Mouse (Mus musculus): ENCODE measurements around the gene Zfyve27. TPM values are rescaled to one million over a fixed set of nuclear protein-coding genes. Genes with fewer than 3 reads are reported as not detected.
A peak's percentile ranks its signal among the peaks of the same experiment; 100 is the strongest.

Zfyve27 gene
- polyA plus RNA-seq, 1 experiment, result 32.3 TPM

GRCm38 (mm10) chr19:42148569-42148860 is 15.2 kb upstream of the Zfyve27 start:
- Histone ChIP-seq H3K27ac (ENCODE audit: insufficient read depth, low read depth, low read length) (no peak overlapping the region), H3K4me3 (ENCODE audit: insufficient read depth, low read length) (peak overlapping the region; percentile 92), H3K4me1 (ENCODE audit: control insufficient read depth, insufficient read depth, low read length) (peaks cover 40% of the 10 kb centered on the region)
- TF ChIP-seq CTCF (IDR thresholded peaks at IDR 0.05; ENCODE audit: low read depth, low read length), result no peak; the same call in 1 of the 2 replicates
- no peak for TF ChIP-seq POLR2A (IDR thresholded peaks at IDR 0.05; ENCODE audit: borderline replicate concordance, low read depth, low read length)

DNA sequence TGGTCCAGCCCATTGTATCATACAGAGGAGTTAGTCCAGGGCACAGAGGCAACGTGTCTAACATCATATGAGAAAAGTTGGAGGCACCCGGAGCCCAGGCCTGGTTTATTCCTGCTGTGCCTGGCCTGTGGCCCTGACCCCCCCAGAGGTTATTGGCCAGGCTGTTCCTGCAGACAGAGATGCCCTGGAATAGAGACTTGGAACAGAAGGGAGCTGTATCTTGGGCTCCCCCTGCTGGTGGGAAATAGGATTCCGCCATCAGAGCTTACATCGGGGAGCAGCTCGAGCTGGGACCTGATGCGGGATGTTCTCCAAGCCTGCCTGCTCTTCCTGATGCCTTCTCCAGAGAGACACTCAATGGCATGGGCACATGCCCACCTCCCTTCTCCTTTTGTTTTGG is 11.8 kb upstream of the Zfyve27 start:
- TF ChIP-seq CTCF (IDR thresholded peaks at IDR 0.05; ENCODE audit: low read depth, low read length) (peak; percentile 61), POLR2A (IDR thresholded peaks at IDR 0.05; ENCODE audit: borderline replicate concordance, low read depth, low read length) (no peak)
- no peak overlapping the region for H3K27ac ChIP-seq (ENCODE audit: insufficient read depth, low read depth, low read length)
- peaks cover 25% of the 10 kb centered on the region for H3K4me1 ChIP-seq (ENCODE audit: control insufficient read depth, insufficient read depth, low read length)
- H3K4me3 ChIP-seq (ENCODE audit: insufficient read depth, low read length), result no peak overlapping the region

DNA sequence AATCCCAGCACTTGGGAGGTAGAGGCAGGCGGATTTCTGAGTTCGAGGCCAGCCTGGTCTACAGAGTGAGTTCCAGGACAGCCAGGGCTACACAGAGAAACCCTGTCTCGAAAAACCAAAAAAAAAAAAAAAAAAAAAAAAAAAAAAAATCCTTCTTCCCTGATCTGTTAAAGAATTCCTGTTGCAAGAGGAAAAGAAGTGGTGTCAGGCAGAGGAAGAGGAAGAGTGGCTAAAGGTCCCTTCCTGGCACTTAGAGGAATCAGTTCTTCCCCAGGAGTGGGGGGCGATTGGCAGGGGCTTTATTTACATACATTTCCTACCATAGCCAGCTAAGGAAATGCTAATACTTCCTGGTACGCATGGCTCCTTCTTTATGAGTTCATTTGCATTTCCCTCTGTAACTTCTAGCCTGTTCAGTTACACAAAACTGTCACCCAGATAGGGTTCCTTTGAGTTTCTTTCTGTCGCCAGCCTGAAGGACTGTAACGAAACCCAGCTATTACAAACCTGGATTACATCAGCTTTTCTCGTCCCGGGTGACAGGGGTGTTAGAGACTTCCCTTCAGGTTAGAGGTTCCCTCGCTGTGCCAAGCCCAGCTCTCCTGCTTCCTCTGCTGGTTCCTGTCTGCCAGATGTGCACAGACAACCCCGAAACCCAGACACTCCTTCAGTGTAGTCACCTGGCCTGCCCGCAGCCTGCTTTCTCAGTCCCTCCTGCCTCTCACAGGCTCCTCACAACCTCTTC is 6.1 kb upstream of the Zfyve27 start:
- no peak for TF ChIP-seq POLR2A (IDR thresholded peaks at IDR 0.05; ENCODE audit: borderline replicate concordance, low read depth, low read length)
- no peak for TF ChIP-seq CTCF (IDR thresholded peaks at IDR 0.05; ENCODE audit: low read depth, low read length)
- Histone ChIP-seq H3K4me1 (ENCODE audit: control insufficient read depth, insufficient read depth, low read length) (peaks cover 19% of the 10 kb centered on the region), H3K4me3 (ENCODE audit: insufficient read depth, low read length) (no peak overlapping the region), H3K27ac (ENCODE audit: insufficient read depth, low read depth, low read length) (no peak overlapping the region)

DNA sequence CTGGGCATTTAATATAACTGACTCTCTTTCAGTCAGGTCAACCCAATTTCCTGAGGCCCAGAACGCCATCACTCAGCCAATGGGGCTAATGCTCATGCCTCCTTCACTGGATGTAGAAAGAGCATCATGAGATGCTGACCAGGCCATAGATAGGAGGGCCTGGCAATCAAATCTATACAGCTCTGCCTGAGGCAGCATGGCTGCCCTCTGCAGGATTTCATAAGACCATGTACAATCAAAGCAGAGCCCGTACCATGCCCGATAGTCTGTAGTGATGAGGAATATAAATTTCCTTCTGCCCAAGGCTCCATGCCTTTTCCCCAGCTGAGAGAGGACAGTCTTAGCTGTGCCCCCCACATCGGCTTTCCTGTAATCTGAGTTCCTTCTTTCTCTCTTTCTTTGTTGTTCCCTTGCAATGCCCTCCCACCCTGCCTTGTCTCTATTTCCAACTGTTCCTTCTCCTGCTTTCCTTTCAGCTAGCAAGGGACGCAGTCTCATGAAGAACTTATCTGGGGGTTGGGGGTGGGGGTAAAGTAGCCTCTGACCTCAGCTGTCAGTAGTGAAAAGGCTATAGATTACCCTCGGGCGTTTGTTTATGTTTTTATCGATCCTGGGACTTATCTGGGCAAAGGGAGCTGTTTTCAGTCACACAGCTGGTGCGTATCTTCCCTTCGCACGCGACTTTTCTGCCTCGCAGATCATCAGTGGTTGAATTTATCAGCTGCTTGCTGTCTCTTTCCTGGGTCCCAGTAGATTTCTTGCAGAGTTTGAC is 5.3 kb upstream of the Zfyve27 start:
- H3K4me1 ChIP-seq (ENCODE audit: control insufficient read depth, insufficient read depth, low read length), result peaks cover 19% of the 10 kb centered on the region
- TF ChIP-seq CTCF (IDR thresholded peaks at IDR 0.05; ENCODE audit: low read depth, low read length) (no peak), POLR2A (IDR thresholded peaks at IDR 0.05; ENCODE audit: borderline replicate concordance, low read depth, low read length) (no peak)
- no peak overlapping the region for H3K27ac ChIP-seq (ENCODE audit: insufficient read depth, low read depth, low read length)
- no peak overlapping the region for H3K4me3 ChIP-seq (ENCODE audit: insufficient read depth, low read length)

GRCm38 (mm10) chr19:42164188-42164587 is 437 bp downstream of the Zfyve27 start:
- TF ChIP-seq POLR2A (IDR thresholded peaks at IDR 0.05; ENCODE audit: borderline replicate concordance, low read depth, low read length), result no peak
- TF ChIP-seq CTCF (IDR thresholded peaks at IDR 0.05; ENCODE audit: low read depth, low read length), result no peak
- Histone ChIP-seq H3K4me3 (ENCODE audit: insufficient read depth, low read length) (no peak overlapping the region), H3K27ac (ENCODE audit: insufficient read depth, low read depth, low read length) (no peak overlapping the region), H3K4me1 (ENCODE audit: control insufficient read depth, insufficient read depth, low read length) (peaks cover 4% of the 10 kb centered on the region)

DNA sequence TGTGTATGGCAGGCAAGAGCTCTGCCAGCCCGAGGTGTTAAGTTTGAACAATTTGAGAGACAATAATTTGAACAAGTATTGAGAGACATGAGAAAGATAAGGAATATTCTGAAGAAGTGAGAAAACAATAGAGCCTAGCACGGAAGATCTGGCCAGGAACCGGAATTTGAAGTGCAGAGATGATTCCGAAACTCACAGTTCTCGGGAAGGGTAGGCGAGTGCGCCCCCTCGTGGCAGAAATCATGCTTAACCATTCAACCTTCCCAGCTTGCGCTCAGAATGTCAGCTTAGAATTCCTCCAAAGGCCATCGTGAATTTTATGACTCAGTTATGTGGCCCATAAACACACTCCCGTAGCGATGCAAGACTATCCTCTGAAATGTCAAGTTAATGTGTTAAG is 2.4 kb downstream of the Zfyve27 start:
- Histone ChIP-seq H3K4me3 (ENCODE audit: insufficient read depth, low read length) (no peak overlapping the region), H3K4me1 (ENCODE audit: control insufficient read depth, insufficient read depth, low read length) (peaks cover 9% of the 10 kb centered on the region)

DNA sequence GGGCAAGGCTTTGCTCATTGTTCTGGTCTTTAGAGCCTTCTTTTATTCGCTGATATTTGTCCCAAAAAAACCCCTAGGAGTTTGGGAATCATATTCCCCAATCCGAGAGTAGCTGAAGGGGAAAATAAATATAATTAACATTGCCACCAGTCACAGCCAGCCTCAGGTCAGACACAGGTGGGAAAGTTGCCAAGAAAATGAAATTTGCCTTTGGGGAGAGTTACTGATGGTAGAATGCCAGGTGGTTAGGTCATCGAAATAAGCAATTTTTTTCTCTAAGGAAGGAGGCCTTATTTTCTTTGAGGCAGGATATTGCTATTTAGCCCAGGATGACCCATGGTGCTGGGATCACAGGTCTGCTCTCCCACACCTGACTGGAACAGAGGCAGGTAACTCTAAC is 3.0 kb downstream of the Zfyve27 start:
- no peak overlapping the region for H3K4me3 ChIP-seq (ENCODE audit: insufficient read depth, low read length)
- no peak overlapping the region for H3K27ac ChIP-seq (ENCODE audit: insufficient read depth, low read depth, low read length)
- peaks cover 13% of the 10 kb centered on the region for H3K4me1 ChIP-seq (ENCODE audit: control insufficient read depth, insufficient read depth, low read length)
- TF ChIP-seq CTCF (IDR thresholded peaks at IDR 0.05; ENCODE audit: low read depth, low read length) (no peak), POLR2A (IDR thresholded peaks at IDR 0.05; ENCODE audit: borderline replicate concordance, low read depth, low read length) (no peak)

More for the DNA sequence above, 2.4 kb downstream of the Zfyve27 start:
- TF ChIP-seq POLR2A (IDR thresholded peaks at IDR 0.05; ENCODE audit: borderline replicate concordance, low read depth, low read length) (no peak), CTCF (IDR thresholded peaks at IDR 0.05; ENCODE audit: low read depth, low read length) (peak; percentile 77)
- no peak overlapping the region for H3K27ac ChIP-seq (ENCODE audit: insufficient read depth, low read depth, low read length)

DNA sequence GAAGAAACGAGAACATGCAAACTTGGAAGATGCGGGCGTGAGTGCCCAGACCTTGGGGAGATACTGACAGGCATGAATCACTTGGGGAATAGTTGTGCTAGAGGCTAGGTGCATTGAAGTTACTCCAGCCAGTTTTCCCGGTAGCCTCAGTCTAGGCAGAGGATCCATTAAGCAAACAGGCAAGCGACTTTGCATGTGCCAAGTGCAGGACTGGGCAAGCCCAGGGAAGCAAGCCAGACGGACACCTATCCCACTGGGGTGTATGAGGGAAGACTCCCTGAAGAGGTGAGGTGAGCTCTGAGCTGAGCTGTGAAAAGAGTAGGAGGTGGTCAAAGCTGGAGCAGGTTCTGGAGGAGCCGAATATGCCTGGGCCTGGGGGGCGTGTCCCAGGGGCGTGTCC is 3.7 kb downstream of the Zfyve27 start:
- Histone ChIP-seq H3K4me1 (ENCODE audit: control insufficient read depth, insufficient read depth, low read length) (peaks cover 18% of the 10 kb centered on the region), H3K4me3 (ENCODE audit: insufficient read depth, low read length) (no peak overlapping the region), H3K27ac (ENCODE audit: insufficient read depth, low read depth, low read length) (no peak overlapping the region)
- TF ChIP-seq POLR2A (IDR thresholded peaks at IDR 0.05; ENCODE audit: borderline replicate concordance, low read depth, low read length) (no peak), CTCF (IDR thresholded peaks at IDR 0.05; ENCODE audit: low read depth, low read length) (no peak)

DNA sequence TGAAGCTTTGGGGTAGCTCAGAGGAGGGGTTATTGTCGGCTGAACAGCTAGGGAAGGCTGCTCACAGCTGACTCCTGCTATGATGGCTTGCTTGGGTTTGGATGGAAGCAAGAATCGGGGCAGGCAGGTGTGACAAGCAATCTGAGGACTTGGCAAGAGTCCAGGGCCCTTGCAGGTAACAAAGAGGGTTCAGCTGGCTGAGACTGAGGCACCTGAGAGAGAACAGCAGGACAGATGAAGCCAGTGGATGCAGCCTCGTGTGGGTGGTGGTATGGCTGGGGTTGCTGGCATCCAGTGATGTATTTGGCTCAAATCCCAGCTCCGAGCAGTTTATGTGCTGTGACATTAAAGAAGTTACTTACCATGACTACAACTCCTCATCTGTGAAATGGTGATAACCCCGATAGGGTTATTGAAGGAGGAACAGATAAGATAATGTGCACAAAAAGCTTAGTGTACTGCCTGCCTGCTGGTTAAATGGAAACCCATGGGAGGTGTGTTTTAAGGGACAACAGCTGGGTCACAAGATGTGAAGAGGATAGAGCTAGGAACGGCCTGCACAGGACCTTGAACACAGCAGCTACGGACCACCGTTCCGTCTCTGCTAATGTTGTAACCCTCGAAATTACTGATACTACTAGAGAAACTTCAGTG is 5.7 kb downstream of the Zfyve27 start:
- Histone ChIP-seq H3K4me3 (ENCODE audit: insufficient read depth, low read length) (no peak overlapping the region), H3K4me1 (ENCODE audit: control insufficient read depth, insufficient read depth, low read length) (peaks cover 18% of the 10 kb centered on the region), H3K27ac (ENCODE audit: insufficient read depth, low read depth, low read length) (no peak overlapping the region)
- TF ChIP-seq POLR2A (IDR thresholded peaks at IDR 0.05; ENCODE audit: borderline replicate concordance, low read depth, low read length) (no peak), CTCF (IDR thresholded peaks at IDR 0.05; ENCODE audit: low read depth, low read length) (no peak)
